Mouse (Mus musculus): Measurements from ENCODE around the gene Slamf7. TPM values are rescaled to one million over a fixed set of nuclear protein-coding genes. Genes with fewer than 3 reads are reported as not detected.

Slamf7 gene
- total RNA-seq, 2 experiments from 2014 or later, result 0.66 to 3.0 TPM

Small RNA genes lying within 50 kb of the gene (microRNA-seq; reads per million reads assigned to microRNA genes)
- gene Mir7683 (ENCODE audit: borderline number of aligned reads in 2 of 2), result 0 reads per million in 2 experiments

Other genes with a start within 250 kb of the Slamf7 start
- 10 to 100 TPM; 51.7 to 53.5 TPM for gene Usf1, start 241.7 kb downstream of the Slamf7 start, total RNA-seq (2021)
- 1 to 10 TPM; 3.1 to 4.0 TPM for gene Tstd1, start 234.2 kb downstream of the Slamf7 start, total RNA-seq (2021)
- gene F11r, start 215.5 kb downstream of the Slamf7 start, total RNA-seq (2021), result 10 to 100 TPM; 29.3 to 36.4 TPM
- gene Alyref2, start 149.6 kb downstream of the Slamf7 start, total RNA-seq (2021), result 1 to 10 TPM; 5.7 to 6.5 TPM
- not detected for gene Itln1, start 117.7 kb downstream of the Slamf7 start, total RNA-seq (2021)
- gene Cd244a, start 93.8 kb downstream of the Slamf7 start, total RNA-seq (2021), result under 1 TPM; 0.50 to 0.80 TPM
- gene Ly9, start 45.6 kb downstream of the Slamf7 start, total RNA-seq (2021), result 1 to 10 TPM in 1 of 2 experiments, under 1 TPM in 1; 0.89 to 3.0 TPM
- gene Cd48, start 29.0 kb upstream of the Slamf7 start, total RNA-seq (2021), result 1 to 10 TPM; 2.4 to 5.6 TPM
- gene Slamf1, start 114.1 kb upstream of the Slamf7 start, total RNA-seq (2021), result under 1 TPM in 1 of 2 experiments, not detected in 1; 0.19 TPM
- 10 to 100 TPM in 1 of 2 experiments, 1 to 10 TPM in 1; 3.7 to 11.1 TPM for gene Cd84, start 186.7 kb upstream of the Slamf7 start, total RNA-seq (2021)
- gene Gm10521, start 242.6 kb upstream of the Slamf7 start, total RNA-seq (2021), result under 1 TPM; 0.10 to 0.51 TPM